Mouse (Mus musculus) effector memory CD4-positive, alpha-beta T cell, adult 5 months (primary cell): ENCODE data around the gene Abl1. TPM values are rescaled to one million over a fixed set of nuclear protein-coding genes. Genes with fewer than 3 reads are reported as not detected.

Experiments
- polyA plus RNA-seq: library from polyadenylated mRNA; unstranded; fragments of 100-300 nt; shearing (Covaris generic); gene quantifications from one replicate; pipeline ENCODE4 v1.2.1, GENCODE M21; 2017

Gene Abl1
- 20.7 TPM for polyA plus RNA-seq

GRCm38 (mm10) chr2:31688074-31688925 lies at the start of gene Abl1:
TSS of gene Abl1 (plus strand) at chr2:31688376.

GRCm38 (mm10) chr2:31639901-31640608 lies 48.1 kb upstream of the Abl1 start, which contains the start of gene Prdm12:
TSS of gene Prdm12 (plus strand) at chr2:31640037.

GRCm38 (mm10) chr2:31670551-31671035 lies 17.6 kb upstream of the Abl1 start, which contains the start of gene Exosc2:
TSS of gene Exosc2 (plus strand) at chr2:31670715.

GRCm38 (mm10) chr2:31810444-31810843 lies 122.3 kb downstream of the Abl1 start, which contains the start of gene Qrfp:
TSS of gene Qrfp (minus strand) at chr2:31810580.

GRCm38 (mm10) chr2:31845896-31846691 lies 157.9 kb downstream of the Abl1 start, which contains the start of gene Fibcd1:
TSS of gene Fibcd1 (minus strand) at chr2:31846005.

Other genes with a start within 250 kb of the Abl1 start
- gene Ass1, start 218.2 kb upstream of the Abl1 start, polyA plus RNA-seq: 83.7 TPM
- gene Fubp3, start 115.7 kb upstream of the Abl1 start, polyA plus RNA-seq: 28.4 TPM
- not detected for gene Prdm12, start 48.3 kb upstream of the Abl1 start, polyA plus RNA-seq
- gene Exosc2, start 17.7 kb upstream of the Abl1 start, polyA plus RNA-seq: 35.4 TPM
- gene Qrfp, start 122.2 kb downstream of the Abl1 start, polyA plus RNA-seq: 4.0 TPM
- 0.39 TPM for gene Fibcd1, start 157.6 kb downstream of the Abl1 start, polyA plus RNA-seq
- not detected for gene Lamc3, start 198.9 kb downstream of the Abl1 start, polyA plus RNA-seq